Mouse (Mus musculus) cerebellum, adult 2 months (tissue): Measurements from ENCODE around the gene Gclm.

Experiments
- CTCF ChIP-seq: fragments of 200-500 bp; IDR thresholded peaks from 2 replicates; pipeline ENCODE4 v1.5.1; 2011; ENCODE audit warnings: low read depth, mild to moderate bottlenecking, control low read depth, low read length, moderate library complexity, borderline replicate concordance; ENCODE audit not compliant: insufficient read depth
- POLR2A ChIP-seq: fragments of 200-500 bp; IDR thresholded peaks from 2 replicates; pipeline ENCODE4 v1.6.1; 2011; ENCODE audit warnings: low read length, control low read depth, borderline replicate concordance; ENCODE audit not compliant: insufficient read depth

DNA sequence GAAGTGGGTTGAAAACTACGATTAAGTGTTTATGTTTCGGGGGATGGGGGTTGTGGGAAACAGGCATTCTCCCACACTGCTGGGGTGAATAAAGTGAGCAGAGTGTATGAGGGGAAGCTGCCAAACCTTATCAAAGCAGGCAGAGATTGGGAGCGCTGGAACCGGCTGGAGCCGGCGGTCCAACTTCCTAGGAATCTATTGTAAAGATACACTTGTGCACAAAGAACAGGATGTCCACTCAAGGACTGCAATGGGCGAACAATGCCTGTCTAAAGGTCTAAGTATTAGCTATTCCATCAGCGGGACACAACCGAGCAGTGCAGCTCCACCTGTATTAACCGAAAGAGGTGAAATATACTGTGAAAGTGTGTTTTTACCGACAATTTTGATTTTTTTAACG lies 46.5 kb downstream of the Gclm start:
- no peak for TF ChIP-seq POLR2A
- TF ChIP-seq CTCF: no peak
